Mouse (Mus musculus) gastrocnemius, postnatal 36 days (tissue): Measurements from ENCODE around the gene Tmem200b. TPM values are rescaled to one million over a fixed set of nuclear protein-coding genes. Genes with fewer than 3 reads are reported as not detected.

Experiments used
- DNase-seq, 2 experiments: peaks; one replicate each; pipeline ENCODE4 v3.0.0; 2022
- intact Hi-C: fragments of 180-260 bp; cut with DNase I; formaldehyde crosslinking; loops from one replicate; pipeline ENCODE4 v1.15.1; 2025
- total RNA-seq, 2 experiments: library from RNA; stranded (reverse); gene quantifications; 2 replicates each; pipeline ENCODE4 v1.2.3; 2021

Tmem200b gene
- total RNA-seq, 2 experiments from 2014 or later = 1.5 to 2.2 TPM

DNA sequence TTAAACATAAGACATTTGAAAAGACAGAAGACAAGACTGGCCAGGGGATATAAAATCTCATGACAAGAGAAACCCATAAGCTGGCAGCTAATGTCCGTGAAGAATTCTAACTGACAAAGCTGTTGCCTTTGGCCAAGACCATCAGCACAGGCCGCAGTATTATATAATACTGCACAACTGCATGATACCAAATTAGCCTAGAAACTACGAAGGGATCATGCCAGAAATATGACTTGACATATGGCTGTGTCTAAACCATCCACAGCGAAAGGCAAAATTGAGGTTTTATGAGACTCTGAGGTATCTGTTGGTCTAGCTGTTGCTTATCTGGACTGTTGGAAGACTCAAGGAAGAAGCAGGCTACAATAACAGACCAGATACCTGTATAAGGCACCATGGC, 19.3 kb downstream of the Tmem200b start:
- intact Hi-C loops = no loop called here
- DNase-seq = no peak

GRCm38 (mm10) chr4:131947848-131948247, 26.3 kb downstream of the Tmem200b start:
- intact Hi-C loops = no loop called here
- DNase-seq = no peak

DNA sequence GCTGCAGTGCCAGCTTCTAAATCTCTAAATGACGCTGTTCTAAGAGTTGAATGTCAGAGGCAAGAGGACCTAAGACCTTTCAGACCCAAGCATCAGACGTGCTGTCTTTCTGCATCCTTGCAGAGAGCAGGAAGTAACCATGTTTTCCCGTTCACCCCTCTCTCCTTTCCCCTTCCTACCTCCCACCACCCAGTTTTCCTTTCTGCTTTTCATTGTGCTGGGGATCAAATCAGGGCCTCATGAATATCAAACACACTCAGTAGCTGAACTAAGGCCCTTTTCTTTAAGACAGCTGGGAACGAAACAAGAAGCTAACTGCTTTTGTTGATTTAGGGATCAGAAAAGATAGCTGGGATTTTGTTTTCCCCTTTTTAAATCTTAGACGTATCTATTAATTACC, 28.3 kb downstream of the Tmem200b start:
- DNase-seq = no peak
- intact Hi-C loops = no loop called here

- DNase-seq = no peak
- intact Hi-C loops = no loop called here
Measured at GRCm38 (mm10) chr4:131950657-131951056, 29.1 kb downstream of the Tmem200b start.

- DNase-seq = no peak
- intact Hi-C loops = no loop called here
Measured at GRCm38 (mm10) chr4:131957161-131957560, 35.6 kb downstream of the Tmem200b start.

GRCm38 (mm10) chr4:131968873-131969272, 47.3 kb downstream of the Tmem200b start:
- intact Hi-C loops = loop anchor here (10.0 kb wide), 1 partner anchor 104 kb away; no protein-coding TSS in a partner anchor
- DNase-seq = no peak

DNA sequence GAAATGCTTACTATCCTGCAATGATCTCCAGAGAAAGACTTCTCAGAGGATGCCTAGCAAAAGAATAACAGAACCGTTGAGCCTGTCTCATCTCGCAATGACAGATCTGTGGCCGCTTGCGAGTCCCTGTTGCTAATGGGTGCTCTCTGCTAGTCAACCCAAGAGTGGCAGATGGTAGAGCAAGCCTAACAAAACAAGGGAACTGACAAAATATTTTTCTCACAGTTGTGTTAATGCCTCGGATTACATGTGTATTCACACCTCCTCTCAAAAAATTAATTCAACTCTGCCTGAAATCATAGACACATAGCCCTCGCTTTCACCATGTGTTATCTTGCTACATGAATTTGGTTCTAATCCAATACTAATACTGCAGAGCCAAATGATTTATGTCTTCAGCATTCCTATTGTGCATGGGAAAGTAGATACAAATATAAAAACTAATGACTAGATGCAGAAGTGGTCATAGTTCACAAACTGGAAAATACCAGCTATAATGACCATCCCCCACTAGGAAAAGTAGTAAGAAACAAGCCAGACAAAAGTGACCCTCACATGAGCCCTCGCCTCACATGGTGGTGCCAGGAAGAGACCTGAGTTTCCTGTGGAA, 48.8 kb downstream of the Tmem200b start:
- no peak for DNase-seq
- intact Hi-C loops = loop anchor here (5.0 to 10.0 kb wide), 2 partner anchors 53 to 204 kb away; no protein-coding TSS in a partner anchor

Other genes with a start within 250 kb of the Tmem200b start
- gene Ptpru, start 83.5 kb upstream of the Tmem200b start, total RNA-seq = 1 to 10 TPM in 1 of 2 experiments, under 1 TPM in 1; 0.56 to 1.9 TPM
- 10 to 100 TPM; 17.3 to 20.8 TPM for gene Mecr, start 78.3 kb upstream of the Tmem200b start, total RNA-seq
- gene Srsf4, start 48.2 kb upstream of the Tmem200b start, total RNA-seq = 10 to 100 TPM; 27.8 to 28.4 TPM
- gene Gm10300, start 152.9 kb downstream of the Tmem200b start, total RNA-seq = not detected
- gene Epb41, start 153.6 kb downstream of the Tmem200b start, total RNA-seq = 10 to 100 TPM; 92.0 to 92.7 TPM
- gene Oprd1, start 222.7 kb downstream of the Tmem200b start, total RNA-seq = not detected